In genomic region chr9:32027962-32028361, GRCm38 (mm10) we compare ENCODE assay signal across 11 mouse cellular contexts.
A peak's percentile ranks its signal among the peaks of the same experiment; 100 is the strongest.
DNase-seq lines count a peak whose midpoint lies in the region; ATAC-seq and TF ChIP-seq lines count a peak whose summit lies in the region.
"Had no signal": no experiment of that assay in that cellular context is flagged by ENCODE, and none has a peak within 500 bp of the region (broad histone marks: within the 10 kb centered on the region; RNA-seq: fewer than 3 reads in every experiment).

No protein-coding gene starts in this region.

- TF ChIP-seq CTCF in E14TG2a.4 (conservative IDR thresholded peaks at IDR 0.05; ENCODE audit: low read length) = no peak
- TF ChIP-seq CTCF in lung, postnatal 0 days (IDR thresholded peaks at IDR 0.05) = no peak
- TF ChIP-seq CTCF in layer of hippocampus, adult 2 months (conservative IDR thresholded peaks at IDR 0.05) = no peak

- TF ChIP-seq EP300 in lung, postnatal 0 days (IDR thresholded peaks at IDR 0.05) = no peak

- 0 out of 2 replicates have a peak overlapping the region, but pooled peaks have one; percentile 1 for H3K27ac ChIP-seq in heart, embryonic 13.5 days (replicated peaks)
- 0 out of 2 replicates have a peak overlapping the region, but pooled peaks have one; percentile 3 for H3K27ac ChIP-seq in brown adipose tissue, adult 24 weeks (replicated peaks; ENCODE audit: low read depth, low read length)
- no peak overlapping the region for H3K27ac ChIP-seq in lung, postnatal 0 days (ENCODE audit: low read length)
- H3K27ac ChIP-seq in layer of hippocampus, adult 2 months = no peak overlapping the region
- H3K27ac ChIP-seq: embryonic facial prominence, embryonic 13.5 days; hindbrain, embryonic 15.5 days; limb, embryonic 15.5 days had no signal

- peak overlapping the region; percentile 36 for H3K4me2 ChIP-seq in heart, embryonic 13.5 days
- peak overlapping the region; percentile 48 for H3K4me2 ChIP-seq in lung, postnatal 0 days (replicated peaks; ENCODE audit: low read depth, low read length)
- H3K4me2 ChIP-seq: embryonic facial prominence, embryonic 13.5 days; hindbrain, embryonic 15.5 days; limb, embryonic 15.5 days had no signal

- H3K9me3 ChIP-seq in heart, embryonic 13.5 days = no peaks in the 10 kb centered on the region
- H3K9me3 ChIP-seq in E14TG2a.4 (ENCODE audit: low read length) = no peaks in the 10 kb centered on the region
- no peaks in the 10 kb centered on the region for H3K9me3 ChIP-seq in lung, postnatal 0 days (ENCODE audit: low read length)
- H3K9me3 ChIP-seq: embryonic facial prominence, embryonic 13.5 days; hindbrain, embryonic 15.5 days; limb, embryonic 15.5 days had no signal

- peaks cover 43% of the 10 kb centered on the region for H3K4me1 ChIP-seq in heart, embryonic 13.5 days
- H3K4me1 ChIP-seq in E14TG2a.4 (replicated peaks; ENCODE audit: low read depth, low read length) = peaks cover 49% of the 10 kb centered on the region
- no peaks in the 10 kb centered on the region for H3K4me1 ChIP-seq in brown adipose tissue, adult 24 weeks (ENCODE audit: control insufficient read depth, insufficient read depth, insufficient read length, low read length)
- H3K4me1 ChIP-seq in lung, postnatal 0 days (ENCODE audit: insufficient read depth, low read depth, low read length) = peaks cover 5% of the 10 kb centered on the region; the same call in 1 of the 2 replicates

- H3K27me3 ChIP-seq in heart, embryonic 13.5 days (replicated peaks) = no peaks in the 10 kb centered on the region
- no peaks in the 10 kb centered on the region for H3K27me3 ChIP-seq in E14TG2a.4 (ENCODE audit: insufficient read depth, low read length)
- no peaks in the 10 kb centered on the region for H3K27me3 ChIP-seq in lung, postnatal 0 days (replicated peaks; ENCODE audit: insufficient read depth, low read length)
- H3K27me3 ChIP-seq: embryonic facial prominence, embryonic 13.5 days; hindbrain, embryonic 15.5 days; limb, embryonic 15.5 days had no signal

- H3K4me3 ChIP-seq in heart, embryonic 13.5 days = 0 out of 2 replicates have a peak overlapping the region, but pooled peaks have one; percentile 1
- peak overlapping the region; percentile 43 for H3K4me3 ChIP-seq in E14TG2a.4 (replicated peaks; ENCODE audit: low read length)
- H3K4me3 ChIP-seq in brown adipose tissue, adult 24 weeks (ENCODE audit: insufficient read depth, low read depth, low read length) = peak overlapping the region; percentile 25; the same call in 1 of the 2 replicates
- peak overlapping the region; percentile 12; the same call in 1 of the 2 replicates for H3K4me3 ChIP-seq in lung, postnatal 0 days (ENCODE audit: low read depth, low read length)
- no peak overlapping the region for H3K4me3 ChIP-seq in layer of hippocampus, adult 2 months
- H3K4me3 ChIP-seq: embryonic facial prominence, embryonic 13.5 days; hindbrain, embryonic 15.5 days; limb, embryonic 15.5 days had no signal

- 0 out of 2 replicates have a peak overlapping the region, but pooled peaks have one; percentile 1 for H3K9ac ChIP-seq in heart, embryonic 13.5 days
- no peak overlapping the region for H3K9ac ChIP-seq in lung, postnatal 0 days (replicated peaks; ENCODE audit: low read depth)
- H3K9ac ChIP-seq: embryonic facial prominence, embryonic 13.5 days; hindbrain, embryonic 15.5 days; limb, embryonic 15.5 days had no signal

- intact Hi-C loops in heart, postnatal 25 days (cut with DNase I) = no loop called here

- 30% methylated on average over 8 of the region's 8 CpGs for WGBS in heart, embryonic 13.5 days
- WGBS in lung, postnatal 0 days = 12% methylated on average over 8 of the region's 8 CpGs

- no peak for ATAC-seq in heart, embryonic 13.5 days (ENCODE audit: extremely low read depth, insufficient number of reproducible peaks, low FRiP score, low TSS enrichment)
- ATAC-seq in lung, postnatal 0 days = no peak

- DNase-seq in heart, postnatal 25 days (ENCODE audit: low spot score) = no peak
- peak; percentile 58 for DNase-seq in lung, postnatal 0 days (ENCODE audit: low spot score)
- DNase-seq in layer of hippocampus, adult 2 months (ENCODE audit: low spot score in 2 of 2) = no peak
- no peak for DNase-seq in cerebellum, adult 9-10 months
- no peak for DNase-seq in Muller cell, postnatal 12 days (ENCODE audit: inconsistent ontology term)

- H3K36me3 ChIP-seq in heart, embryonic 13.5 days = no peaks in the 10 kb centered on the region
- no peaks in the 10 kb centered on the region for H3K36me3 ChIP-seq in E14TG2a.4 (ENCODE audit: insufficient read depth, low read length)
- H3K36me3 ChIP-seq in lung, postnatal 0 days (ENCODE audit: insufficient read depth, low read length) = no peaks in the 10 kb centered on the region
- H3K36me3 ChIP-seq: embryonic facial prominence, embryonic 13.5 days; hindbrain, embryonic 15.5 days; limb, embryonic 15.5 days had no signal

Comparison
In these comparisons a context has a peak if more than half of its experiments do, and no peak if none do; other contexts are left out.
1. H3K27ac ChIP-seq: peak in heart, embryonic 13.5 days (single experiment) and brown adipose tissue, adult 24 weeks (single experiment); none in lung, postnatal 0 days (single experiment) and layer of hippocampus, adult 2 months (single experiment).